Mouse (Mus musculus) naive thymus-derived CD4-positive, alpha-beta T cell, adult 2 months (primary cell): ENCODE results near the gene Cd164.
A peak's percentile ranks its signal among the peaks of the same experiment; 100 is the strongest.

Source experiments
- DNase-seq: peaks from one replicate; pipeline ENCODE4 v3.0.0-alpha.2; 2011; ENCODE audit warnings: low read depth

Cd164 gene

DNA sequence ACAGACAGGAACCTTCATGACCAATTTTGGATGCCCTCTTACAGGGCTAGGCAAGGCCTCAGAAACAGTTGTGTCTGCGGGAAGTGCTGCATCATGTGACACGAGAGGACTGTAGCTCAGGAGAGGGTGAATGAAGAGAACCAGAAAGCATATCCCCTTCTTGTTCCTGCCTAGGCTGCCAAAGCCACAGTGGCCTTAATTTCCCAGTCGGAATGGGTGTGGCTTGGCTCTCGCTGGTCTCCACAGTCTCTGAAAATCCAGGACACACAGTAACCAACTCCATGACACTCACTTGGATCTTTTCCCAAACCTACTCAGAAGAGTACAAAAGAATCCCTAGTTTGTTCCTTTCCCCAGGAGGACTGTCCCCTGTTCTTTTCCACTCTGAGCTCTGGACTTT, 18.3 kb upstream of the Cd164 start:
- DNase-seq = no peak

DNA sequence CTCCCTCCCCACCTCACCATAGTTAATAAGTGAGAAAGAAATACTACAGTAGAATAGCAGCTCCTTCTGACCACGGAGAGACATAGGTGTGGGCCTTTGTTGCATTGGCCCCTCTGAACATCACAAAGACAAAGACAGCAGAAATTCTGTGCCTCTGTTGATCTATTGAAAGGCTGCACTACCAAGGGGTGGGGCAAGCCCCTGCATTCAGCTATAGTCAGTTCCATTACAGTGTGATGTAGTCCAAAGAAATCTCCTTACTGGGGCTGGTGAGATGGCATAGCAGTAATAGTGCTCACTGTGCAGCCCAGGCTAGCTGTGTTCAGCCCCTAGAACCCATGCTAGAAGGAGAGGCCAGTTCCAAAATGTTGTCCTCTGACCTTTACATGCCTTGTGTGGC, 14.2 kb upstream of the Cd164 start:
- peak; percentile 39 for DNase-seq

DNA sequence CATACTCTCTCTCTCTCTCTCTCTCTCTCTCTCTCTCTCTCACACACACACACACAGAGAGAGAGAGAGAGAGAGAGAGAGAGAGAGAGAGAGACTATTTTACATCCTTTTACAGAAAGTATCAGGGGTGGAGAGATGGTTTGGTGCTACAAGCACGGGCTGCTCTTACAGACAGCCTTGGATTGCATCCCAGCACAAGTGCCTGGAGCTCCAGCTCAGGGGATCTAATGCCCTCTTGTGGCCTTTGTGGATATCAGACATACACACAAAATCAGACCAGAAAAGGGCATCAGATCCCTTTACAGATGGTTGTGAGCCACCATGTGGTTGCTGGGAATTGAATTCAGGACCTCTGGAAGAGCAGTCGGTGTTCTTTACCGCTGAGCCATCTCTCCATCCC, 13.8 kb upstream of the Cd164 start:
- peak; percentile 84 for DNase-seq

DNA sequence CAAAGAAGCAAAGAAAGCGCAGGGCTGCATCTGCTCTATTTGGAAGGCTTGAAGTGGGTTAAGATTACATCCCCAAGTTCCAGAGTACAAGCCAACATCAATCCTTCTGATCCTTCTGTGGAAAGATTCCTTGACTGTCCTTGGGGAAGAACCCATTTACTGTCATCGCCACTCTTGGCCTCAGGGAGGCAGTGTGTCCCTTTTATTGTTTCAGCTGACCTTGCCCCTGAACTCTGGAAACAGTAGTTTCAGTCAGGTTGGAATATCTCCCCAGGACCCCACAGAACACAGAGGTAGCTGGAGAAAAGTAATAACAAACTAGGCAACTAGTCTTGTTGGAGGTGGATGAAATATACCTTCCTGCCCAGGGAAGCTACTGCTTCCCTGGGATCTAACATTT, 10.1 kb upstream of the Cd164 start:
- DNase-seq = peak; percentile 59

DNA sequence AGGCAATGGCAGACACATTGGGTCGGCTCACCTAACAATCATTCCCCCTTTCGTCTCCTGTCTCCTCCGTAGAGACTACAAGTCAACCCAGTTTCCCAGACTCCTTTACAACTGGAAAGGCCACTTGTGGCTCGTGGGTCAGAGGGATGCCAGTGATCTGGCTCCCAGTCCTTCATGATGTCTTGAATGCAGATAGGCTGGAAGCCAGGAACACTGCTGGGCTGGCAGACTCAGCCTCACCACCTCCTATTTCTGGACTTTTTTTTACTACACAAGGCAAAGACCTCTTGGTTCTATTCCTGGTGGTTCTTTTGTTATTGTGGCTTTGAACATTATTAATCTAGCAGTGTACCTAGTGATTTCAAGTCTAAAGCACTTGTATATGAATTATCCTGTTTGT, 4.9 kb upstream of the Cd164 start:
- no peak for DNase-seq

DNA sequence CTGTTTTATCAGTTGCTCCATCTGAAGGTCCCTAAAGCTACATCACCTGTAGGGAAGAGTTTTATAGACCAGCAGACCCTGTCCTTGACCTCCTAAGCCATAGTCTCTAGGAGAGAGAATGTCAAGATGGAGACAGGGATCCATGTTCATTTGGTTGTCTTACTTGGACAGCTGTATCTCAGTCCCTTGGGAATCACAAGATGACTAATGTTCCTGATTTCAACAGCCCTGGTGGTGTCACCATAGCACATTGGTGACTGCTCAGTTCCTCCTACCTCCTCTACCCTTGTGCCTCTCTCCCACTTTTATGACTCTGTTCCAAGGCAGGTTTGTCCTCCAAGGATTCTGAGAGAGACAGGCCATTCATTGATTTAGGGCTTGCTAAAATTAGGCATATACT, 4.3 kb upstream of the Cd164 start:
- DNase-seq = no peak

DNA sequence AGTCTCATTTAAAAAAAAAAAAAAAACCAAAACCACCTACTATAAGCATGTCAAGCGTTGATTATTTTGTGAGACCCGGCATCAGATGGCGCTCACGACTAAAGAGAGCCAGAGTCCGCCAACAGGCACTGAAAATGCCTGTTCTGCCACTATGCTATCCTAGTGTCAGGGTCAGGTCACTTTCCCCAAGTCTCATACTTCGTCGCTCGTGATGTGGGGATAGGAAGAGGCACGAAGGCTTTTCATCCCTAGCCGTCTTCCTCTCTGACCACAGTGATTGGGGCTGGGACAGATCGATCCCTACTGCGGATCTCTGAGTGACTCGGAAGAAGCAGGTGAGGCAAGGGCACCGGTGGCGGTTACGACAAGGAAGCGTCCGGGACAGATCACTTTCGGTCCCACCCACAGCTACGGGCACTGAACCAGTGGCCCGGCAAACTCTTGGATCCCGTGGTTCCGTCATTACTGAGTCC, 670 bp upstream of the Cd164 start:
- DNase-seq = peak; percentile 94

DNA sequence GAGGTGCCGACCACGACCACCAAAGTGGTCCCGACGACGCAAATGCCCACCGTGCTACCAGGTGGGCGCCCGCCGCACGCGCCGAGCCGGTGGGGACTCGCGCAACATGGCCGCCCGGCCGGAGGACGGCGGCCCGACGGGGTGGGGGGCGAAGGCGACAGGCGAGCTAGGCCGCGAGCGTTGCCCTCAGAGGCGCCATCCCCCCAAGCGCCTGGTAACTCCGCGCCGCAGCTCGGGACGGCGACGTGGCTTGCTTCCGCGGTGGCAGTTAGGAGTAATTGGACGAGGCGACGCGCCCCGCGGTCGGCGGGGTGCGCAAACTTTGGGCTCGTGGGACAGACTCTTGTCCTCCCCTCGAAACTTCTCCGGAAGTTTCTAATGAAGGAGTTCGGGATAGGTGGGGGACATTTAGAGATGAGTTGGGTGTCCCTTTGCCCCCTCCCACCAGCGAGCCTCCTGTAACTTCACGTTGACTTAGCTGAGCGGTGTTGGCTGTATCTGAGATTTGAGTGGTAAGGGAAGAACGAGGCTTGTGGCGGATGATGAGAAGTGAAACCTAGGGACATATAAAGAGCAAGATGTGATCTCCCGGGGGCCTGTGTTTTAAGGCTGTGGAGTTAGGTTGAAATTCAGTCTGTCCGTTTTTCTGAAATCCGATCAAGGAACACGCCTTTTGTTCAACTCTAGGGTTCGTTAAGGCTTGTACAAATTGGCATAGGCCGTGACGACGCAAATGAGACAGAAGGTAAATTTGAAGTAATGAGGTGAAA, 611 bp downstream of the Cd164 start:
- DNase-seq = peak; percentile 78

DNA sequence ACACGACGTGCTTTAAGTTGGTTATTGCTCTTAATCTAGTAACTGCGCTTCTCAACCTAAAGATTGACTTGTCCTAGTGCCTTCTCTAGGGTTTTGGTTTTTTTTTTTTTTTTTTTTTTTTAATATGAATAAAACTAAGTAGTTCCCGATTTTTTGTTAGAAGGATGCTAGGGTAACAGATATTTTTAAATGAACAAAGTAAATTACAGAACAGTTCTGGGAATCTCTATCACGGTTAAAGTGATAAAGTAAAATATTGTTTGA, 1.1 kb downstream of the Cd164 start:
- DNase-seq = no peak

DNA sequence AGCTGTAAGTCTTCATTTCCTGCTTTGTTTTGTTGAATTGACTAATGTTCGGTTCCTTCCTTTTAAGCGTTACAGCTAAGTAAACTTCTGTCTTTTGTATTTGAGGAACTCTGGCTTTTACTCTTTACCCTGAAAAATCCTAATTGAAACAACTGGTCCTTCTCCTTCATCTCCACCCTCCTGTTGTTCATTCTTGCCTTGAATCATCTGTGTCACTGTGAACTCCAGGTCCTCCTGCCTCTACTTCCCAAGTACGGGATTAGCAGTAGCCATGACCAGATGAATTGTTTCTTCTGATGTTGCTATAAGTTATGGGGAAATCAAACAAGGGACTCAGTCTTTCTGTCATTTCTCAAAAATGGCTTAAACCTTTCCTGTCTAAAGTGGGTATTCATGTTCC, 4.2 kb downstream of the Cd164 start:
- DNase-seq = peak; percentile 41

DNA sequence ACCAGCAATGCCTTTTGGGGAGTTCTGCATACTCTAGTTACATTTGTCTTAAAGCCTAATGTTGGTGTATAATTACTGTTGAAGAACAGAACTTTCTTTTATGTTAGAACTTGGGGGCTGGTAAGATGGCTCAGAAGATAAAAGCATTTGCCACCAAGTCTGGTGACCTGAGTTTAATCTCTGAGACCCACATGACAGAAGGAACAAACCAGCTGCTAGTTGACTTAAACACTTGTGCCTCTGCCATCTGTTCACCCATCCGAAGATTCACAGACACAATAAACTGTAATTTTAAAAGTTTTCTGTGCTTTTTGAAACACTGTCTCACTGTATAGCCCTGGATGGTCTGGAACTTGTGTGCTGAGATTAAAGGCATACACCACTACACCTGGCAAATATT, 6.5 kb downstream of the Cd164 start:
- DNase-seq = no peak

DNA sequence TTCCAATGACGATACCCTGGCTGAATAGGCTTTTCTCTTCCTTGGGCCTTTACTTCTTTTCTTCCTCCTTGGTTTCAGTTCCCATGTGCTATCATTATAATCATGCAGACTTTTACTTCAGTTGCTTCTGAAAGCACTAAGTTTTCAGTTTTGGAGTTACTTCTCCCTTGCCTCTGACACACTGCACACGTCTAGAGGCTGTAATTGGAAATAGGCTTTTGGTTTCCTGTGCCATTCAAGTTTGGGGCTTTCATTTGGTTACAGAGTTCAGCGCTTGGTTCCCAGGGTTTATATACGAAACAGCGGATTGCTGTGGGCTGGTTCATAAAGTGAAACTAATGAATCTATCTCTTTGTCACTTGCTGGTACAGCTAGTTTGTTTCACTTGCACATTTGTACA, 10.8 kb downstream of the Cd164 start:
- DNase-seq = peak; percentile 71

DNA sequence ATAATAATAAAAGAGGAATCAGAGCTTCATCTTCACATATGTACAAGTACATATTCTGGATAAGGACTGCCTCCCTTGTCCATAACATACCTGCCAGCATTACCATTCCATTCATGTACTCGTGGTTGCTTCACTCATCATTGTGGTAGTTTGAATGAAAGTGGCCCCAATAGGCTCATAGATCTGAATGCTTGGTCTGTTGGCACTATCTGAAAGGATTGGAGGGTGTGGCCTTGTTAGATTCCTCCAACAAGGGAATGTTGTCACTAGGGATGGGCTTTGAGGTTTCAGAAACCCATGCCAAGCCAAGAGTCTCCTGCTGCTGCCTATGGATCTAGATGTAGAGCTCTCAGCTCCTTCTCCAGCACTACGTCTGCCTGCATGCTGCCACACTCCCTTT, 16.8 kb downstream of the Cd164 start:
- DNase-seq = no peak

DNA sequence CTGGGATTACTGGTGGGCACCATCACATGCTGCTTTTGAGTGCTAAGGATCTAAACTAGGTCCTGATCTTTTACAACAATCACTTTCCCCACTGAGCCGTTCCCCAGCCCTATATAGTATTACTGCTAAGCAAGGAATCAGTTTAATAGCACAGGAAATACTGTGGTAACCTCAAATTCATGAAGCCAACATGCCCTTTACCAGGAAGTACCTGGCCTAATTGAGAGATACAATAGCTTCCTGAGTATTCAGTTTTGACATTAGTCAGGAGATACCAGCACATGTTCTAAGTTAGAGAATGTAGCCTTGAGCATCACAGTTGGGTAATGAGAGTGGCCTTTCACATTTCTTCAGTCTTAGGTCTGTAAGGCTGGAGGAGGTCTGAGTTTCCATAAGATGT, 17.5 kb downstream of the Cd164 start:
- DNase-seq = no peak

DNA sequence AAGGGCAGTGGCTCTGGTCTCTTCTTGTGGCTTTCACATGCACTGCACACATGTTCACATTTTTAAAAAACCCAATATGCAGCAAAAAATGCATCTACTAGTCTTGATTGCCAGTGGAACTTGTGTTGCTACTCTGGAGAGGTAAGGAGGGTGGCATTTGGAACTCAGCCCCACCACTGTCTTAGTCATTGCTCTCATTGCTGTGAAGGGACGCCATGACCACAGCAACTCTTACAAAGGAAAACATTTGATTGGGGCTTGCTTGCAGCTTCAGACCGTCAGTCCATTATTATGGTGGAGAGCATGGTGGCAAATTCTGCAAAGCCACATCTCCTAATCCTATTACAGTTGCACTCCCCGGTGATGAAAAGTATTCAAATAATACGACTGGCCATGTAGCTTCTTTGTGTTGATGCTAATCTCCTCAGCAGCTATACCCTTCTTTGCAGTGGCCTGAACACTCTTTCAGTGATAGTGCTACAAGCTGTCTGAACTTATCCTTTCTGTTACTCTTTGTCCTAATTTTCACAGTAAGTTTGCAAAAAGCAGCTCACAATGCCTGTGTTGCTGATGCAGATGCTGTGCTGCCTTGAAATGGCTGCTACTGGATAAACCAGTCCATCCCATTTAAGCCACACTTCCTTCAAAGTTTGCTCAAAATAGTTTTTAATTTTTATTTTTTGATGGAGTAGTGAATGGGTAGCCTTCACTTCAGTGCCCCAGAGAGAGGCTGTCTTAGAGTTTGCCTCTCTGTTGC, 18.2 kb downstream of the Cd164 start:
- DNase-seq = no peak

DNA sequence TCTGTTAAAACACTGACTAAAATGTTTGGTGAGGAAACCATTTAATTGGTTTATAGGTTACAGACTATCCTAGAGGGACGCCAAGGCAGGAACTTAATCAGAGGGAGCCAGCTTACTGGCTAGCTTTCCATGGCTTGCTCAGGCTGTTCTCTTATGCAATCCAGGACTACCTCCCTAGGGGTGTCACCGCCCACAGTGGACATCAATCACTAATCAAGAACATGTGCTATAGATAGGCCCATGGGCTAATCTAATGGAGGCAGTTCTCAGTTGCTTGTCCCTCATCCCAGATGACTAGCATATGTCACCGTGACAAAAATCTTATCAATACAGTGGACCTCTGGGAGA, 18.7 kb downstream of the Cd164 start:
- no peak for DNase-seq

DNA sequence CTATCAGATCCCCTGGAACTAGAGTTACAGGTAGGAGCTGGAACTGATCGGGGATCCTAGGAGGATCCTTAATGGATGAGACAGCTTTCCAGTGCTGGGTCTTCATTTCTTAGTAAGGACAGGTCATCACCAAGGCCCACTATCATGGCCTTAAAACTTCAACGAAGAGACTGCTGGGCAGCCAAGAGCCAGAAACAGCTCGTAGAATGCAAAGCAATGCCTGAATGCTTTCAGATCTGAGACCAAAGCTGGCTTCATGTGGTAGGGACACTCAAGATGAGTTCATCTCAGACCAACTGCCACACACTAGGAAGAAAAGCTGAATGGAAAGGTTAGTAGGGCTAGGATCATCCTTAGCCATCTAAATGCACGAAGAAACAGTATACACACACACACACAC, 19.8 kb downstream of the Cd164 start:
- DNase-seq = no peak

DNA sequence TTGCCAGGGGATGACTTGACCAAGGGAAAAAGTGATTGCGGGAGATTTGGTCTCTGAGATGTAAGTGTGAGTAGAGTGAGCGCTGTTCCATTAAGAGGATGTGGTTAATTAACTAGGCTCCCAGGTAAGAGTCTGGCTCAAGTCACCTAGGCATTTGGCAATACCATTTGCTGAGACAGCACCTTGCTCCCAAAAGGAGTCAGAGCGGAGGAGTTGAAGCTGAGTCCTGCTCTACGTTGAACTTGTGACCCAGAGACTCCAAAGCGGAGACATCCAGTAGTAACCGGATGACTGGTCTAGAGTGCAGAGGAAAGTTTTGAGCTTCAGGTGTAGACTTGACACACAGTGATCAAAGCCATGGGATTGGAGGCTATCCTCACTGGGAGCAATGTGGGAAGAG, 22.8 kb downstream of the Cd164 start:
- DNase-seq = no peak

DNA sequence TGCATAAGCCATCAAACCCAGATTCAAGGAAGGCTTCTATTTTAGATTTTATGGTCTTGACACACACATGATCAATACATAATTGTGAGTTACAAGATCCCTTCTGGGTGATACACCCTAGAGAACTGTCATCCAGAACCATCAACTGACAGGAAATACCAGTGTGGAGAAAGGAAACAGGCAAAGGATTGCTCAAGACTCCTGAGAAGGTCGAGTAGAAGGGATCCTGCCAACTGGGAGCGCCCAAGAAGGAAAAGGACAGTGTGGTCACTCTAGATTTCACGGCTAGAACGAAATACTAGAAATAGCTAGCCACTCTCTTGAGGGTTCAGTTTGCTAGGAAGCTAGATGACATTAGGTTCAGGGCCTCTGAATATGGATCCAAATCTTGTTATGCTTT, 24.2 kb downstream of the Cd164 start:
- no peak for DNase-seq

DNA sequence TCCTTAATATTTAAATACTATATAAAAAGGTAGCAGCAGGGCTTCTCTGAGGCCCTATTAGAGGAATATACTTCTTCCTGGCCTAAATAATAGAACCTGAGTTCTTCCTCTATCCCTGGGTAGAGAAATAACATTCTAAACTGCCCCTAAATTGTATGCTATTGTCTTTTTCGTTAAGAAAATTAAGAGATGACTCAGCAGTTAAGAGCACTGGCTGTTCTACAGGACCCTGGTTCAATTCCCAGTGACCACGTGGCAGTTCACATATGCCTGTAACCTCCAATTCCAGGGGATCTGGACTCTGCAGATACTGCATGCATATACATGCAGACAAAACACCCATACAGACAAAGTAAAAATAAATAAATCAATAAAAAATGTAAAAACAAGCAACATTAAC, 24.6 kb downstream of the Cd164 start:
- no peak for DNase-seq

DNA sequence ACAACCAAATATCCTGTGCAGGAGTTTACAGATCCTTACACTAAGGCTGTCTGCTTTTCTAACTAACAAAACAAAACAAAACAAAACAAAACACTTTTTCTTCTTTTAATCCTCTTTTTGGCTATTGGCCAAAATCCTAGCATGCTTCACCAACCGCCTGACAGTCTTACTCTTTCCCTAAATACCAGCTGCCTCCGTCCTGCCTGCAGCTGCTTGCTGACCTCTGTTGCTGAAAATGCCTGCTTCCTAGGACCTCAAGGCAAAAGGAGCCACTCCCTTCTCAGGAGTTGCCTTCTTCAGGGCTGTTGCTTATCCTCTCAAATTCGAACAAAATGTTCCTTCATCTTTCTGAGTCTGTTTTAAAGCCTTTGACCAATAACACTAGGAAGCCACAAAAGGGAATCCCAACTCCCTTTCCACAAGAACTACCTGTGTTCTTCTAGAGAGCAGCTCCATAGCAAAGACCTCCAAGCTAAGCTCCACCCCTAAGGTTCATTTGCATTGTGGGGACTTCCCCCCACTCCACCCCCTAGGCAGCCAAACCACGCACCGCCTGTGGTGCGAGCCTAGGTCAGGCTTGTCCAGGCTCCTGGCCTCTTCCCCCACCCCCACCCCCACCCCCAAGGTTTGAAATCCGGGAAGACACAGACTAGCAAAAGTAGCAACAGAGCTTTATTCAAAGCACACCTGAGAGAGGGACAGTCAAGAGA, 25.4 kb downstream of the Cd164 start:
- DNase-seq = peak; percentile 12

DNA sequence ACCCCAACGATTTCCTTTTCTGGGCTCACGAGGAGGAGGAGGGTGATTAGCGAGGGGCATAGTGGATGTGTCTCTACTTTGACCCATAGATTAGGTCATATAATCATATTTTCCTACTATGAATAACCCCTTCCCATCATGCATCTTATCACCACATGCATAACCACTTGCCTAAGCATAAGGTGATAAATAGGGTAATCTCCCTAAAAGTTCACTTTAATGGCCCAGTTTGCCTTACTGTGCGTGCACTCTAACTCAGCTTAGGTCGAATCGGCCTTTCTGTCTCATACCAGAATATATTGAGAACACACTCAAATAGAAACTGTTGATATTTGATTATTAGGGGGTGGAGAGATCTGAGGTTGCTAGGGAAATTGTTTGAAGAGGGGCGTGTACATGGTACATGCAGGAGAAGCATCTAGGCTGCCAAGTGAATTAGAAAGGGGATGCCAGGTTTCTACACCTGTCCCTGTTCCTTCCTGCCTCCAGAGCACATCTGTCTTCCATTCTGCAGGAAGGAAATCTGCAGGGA, 26.1 kb downstream of the Cd164 start:
- DNase-seq = no peak
